Mouse (Mus musculus) subcutaneous adipose tissue, adult 2 months (tissue): ENCODE results near the gene Dbt. TPM values are rescaled to one million over a fixed set of nuclear protein-coding genes. Genes with fewer than 3 reads are reported as not detected.

Experiments
- polyA plus RNA-seq: library from polyadenylated mRNA; depleted of rRNA; stranded (reverse); fragments of >200 nt; gene quantifications from 2 replicates; pipeline ENCODE4 v1.2.3, GENCODE M21; 2012; ENCODE audit warnings: low replicate concordance; rRNA removed

The Dbt gene
- polyA plus RNA-seq, result 18.3 and 28.5 TPM in 2 replicates

GRCm38 (mm10) chr3:116512904-116513716 lies at the start of gene Dbt:
Gene Dbt, plus strand, starts transcription at chr3:116513070.

GRCm38 (mm10) chr3:116507772-116508351 lies 5.0 kb upstream of the Dbt start, which contains the start of gene Rtca:
Gene Rtca, minus strand, starts transcription at chr3:116508208.

GRCm38 (mm10) chr3:116562408-116563094 lies 49.7 kb downstream of the Dbt start, which contains the start of gene Lrrc39:
Gene Lrrc39, plus strand, starts transcription at chr3:116562973.

GRCm38 (mm10) chr3:116594728-116595602 lies 82.1 kb downstream of the Dbt start, which contains the start of gene Sass6:
Gene Sass6, plus strand, starts transcription at chr3:116594982.

Other genes with a start within 250 kb of the Dbt start
- gene Cdc14a, start 89.0 kb upstream of the Dbt start, polyA plus RNA-seq, result 1.8 and 5.6 TPM in 2 replicates
- 21.1 and 32.8 TPM in 2 replicates for gene Rtca, start 4.9 kb upstream of the Dbt start, polyA plus RNA-seq
- gene Lrrc39, start 49.9 kb downstream of the Dbt start, polyA plus RNA-seq, result 3.6 and 13.5 TPM in 2 replicates
- 1.3 and 3.1 TPM in 2 replicates for gene Sass6, start 81.9 kb downstream of the Dbt start, polyA plus RNA-seq
- gene Trmt13, start 101.5 kb downstream of the Dbt start, polyA plus RNA-seq, result 4.2 and 7.9 TPM in 2 replicates
- gene Mfsd14a, start 149.6 kb downstream of the Dbt start, polyA plus RNA-seq, result 29.0 and 33.6 TPM in 2 replicates
- gene Gm43191, start 168.2 kb downstream of the Dbt start, polyA plus RNA-seq, result not detected in 2 replicates
- gene Slc35a3, start 199.8 kb downstream of the Dbt start, polyA plus RNA-seq, result 8.8 and 10.4 TPM in 2 replicates